In genomic region chr10:44459321-44460000, GRCm38 (mm10) we compare ENCODE assay signal across 8 mouse cellular contexts.
DNase-seq lines count a peak whose midpoint lies in the region; ATAC-seq lines count a peak whose summit lies in the region.

No protein-coding gene starts in this region.

- no peak for ATAC-seq in kidney, embryonic 14.5 days (ENCODE audit: low FRiP score, low TSS enrichment)
- ATAC-seq in forebrain, embryonic 12.5 days (ENCODE audit: low FRiP score) = 0 out of 2 replicates have a peak, but pooled peaks have one; percentile 45
- ATAC-seq in neural tube, embryonic 13.5 days (ENCODE audit: low read depth) = peak; percentile 45; the same call in 1 of the 2 replicates

- WGBS in kidney, embryonic 14.5 days = 9% methylated on average over 11 of the region's 11 CpGs
- 10% methylated on average over 11 of the region's 11 CpGs for WGBS in forebrain, embryonic 12.5 days
- WGBS in limb, embryonic 10.5 days = 8% methylated on average over 11 of the region's 11 CpGs
- WGBS in neural tube, embryonic 13.5 days = 8% methylated on average over 11 of the region's 11 CpGs

- H3K4me1 ChIP-seq in kidney, embryonic 14.5 days (ENCODE audit: control insufficient read depth, insufficient read depth, low read length) = peaks cover 8% of the 10 kb centered on the region; the same call in 1 of the 2 replicates
- peaks cover 22% of the 10 kb centered on the region for H3K4me1 ChIP-seq in forebrain, embryonic 12.5 days
- H3K4me1 ChIP-seq in limb, embryonic 10.5 days = peaks cover 58% of the 10 kb centered on the region
- H3K4me1 ChIP-seq in neural tube, embryonic 13.5 days (replicated peaks) = peaks cover 32% of the 10 kb centered on the region

- H3K9ac ChIP-seq in kidney, embryonic 14.5 days (ENCODE audit: low read depth, low read length) = no peak overlapping the region
- no peak overlapping the region for H3K9ac ChIP-seq in forebrain, embryonic 12.5 days
- no peak overlapping the region for H3K9ac ChIP-seq in neural tube, embryonic 13.5 days

- H3K27ac ChIP-seq in kidney, embryonic 14.5 days (ENCODE audit: low read depth, low read length) = no peak overlapping the region
- H3K27ac ChIP-seq in forebrain, embryonic 12.5 days = no peak overlapping the region
- H3K27ac ChIP-seq in limb, embryonic 10.5 days = no peak overlapping the region
- no peak overlapping the region for H3K27ac ChIP-seq in neural tube, embryonic 13.5 days (replicated peaks)

- DNase-seq in kidney, postnatal 14 days = no peak
- no peak for DNase-seq in limb, embryonic 10.5 days (ENCODE audit: low spot score)
- no peak for DNase-seq in T-cell, adult 2 months (ENCODE audit: low spot score)
- DNase-seq in gastrocnemius, postnatal 4 days (ENCODE audit: low spot score in 2 of 2) = no peak
- DNase-seq in yolk sac, embryonic 10.5 days (ENCODE audit: low spot score) = no peak

- H3K9me3 ChIP-seq in kidney, embryonic 14.5 days (ENCODE audit: control insufficient read depth, low read length) = no peaks in the 10 kb centered on the region
- no peaks in the 10 kb centered on the region for H3K9me3 ChIP-seq in forebrain, embryonic 12.5 days
- H3K9me3 ChIP-seq in limb, embryonic 10.5 days (replicated peaks) = no peaks in the 10 kb centered on the region
- H3K9me3 ChIP-seq in neural tube, embryonic 13.5 days = no peaks in the 10 kb centered on the region

- peak overlapping the region; percentile 93 for H3K4me2 ChIP-seq in kidney, embryonic 14.5 days (replicated peaks; ENCODE audit: low read depth, low read length)
- H3K4me2 ChIP-seq in forebrain, embryonic 12.5 days = peak overlapping the region; percentile 96
- peak overlapping the region; percentile 95 for H3K4me2 ChIP-seq in neural tube, embryonic 13.5 days

- H3K4me3 ChIP-seq in kidney, embryonic 14.5 days (ENCODE audit: low read length) = peak overlapping the region; percentile 56
- peak overlapping the region; percentile 59; the same call in 1 of the 2 replicates for H3K4me3 ChIP-seq in forebrain, embryonic 12.5 days (replicated peaks)
- H3K4me3 ChIP-seq in limb, embryonic 10.5 days = peak overlapping the region; percentile 59
- peak overlapping the region; percentile 70 for H3K4me3 ChIP-seq in neural tube, embryonic 13.5 days

- peaks cover 49% of the 10 kb centered on the region for H3K27me3 ChIP-seq in kidney, embryonic 14.5 days (ENCODE audit: control insufficient read depth, insufficient read depth, low read length)
- peaks cover 69% of the 10 kb centered on the region for H3K27me3 ChIP-seq in forebrain, embryonic 12.5 days
- peaks cover 26% of the 10 kb centered on the region for H3K27me3 ChIP-seq in limb, embryonic 10.5 days (ENCODE audit: low read depth, poor library complexity, severe bottlenecking)
- peaks cover 48% of the 10 kb centered on the region for H3K27me3 ChIP-seq in neural tube, embryonic 13.5 days

- no peaks in the 10 kb centered on the region for H3K36me3 ChIP-seq in kidney, embryonic 14.5 days (ENCODE audit: control insufficient read depth, insufficient read depth, low read length)
- no peaks in the 10 kb centered on the region for H3K36me3 ChIP-seq in forebrain, embryonic 12.5 days (replicated peaks)
- no peaks in the 10 kb centered on the region for H3K36me3 ChIP-seq in limb, embryonic 10.5 days
- H3K36me3 ChIP-seq in neural tube, embryonic 13.5 days = no peaks in the 10 kb centered on the region
